Mouse (Mus musculus) megakaryocyte progenitor cell, adult 5-6 weeks (primary cell): Measurements from ENCODE around the gene Stt3a. TPM values are rescaled to one million over a fixed set of nuclear protein-coding genes. Genes with fewer than 3 reads are reported as not detected.

Experiments
- ATAC-seq: replicated peaks from 2 replicates; pipeline ENCODE4 v1.8.0; 2016; ENCODE audit warnings: mild to moderate bottlenecking, moderate TSS enrichment, inconsistent platforms; ENCODE audit not compliant: poor library complexity
- total RNA-seq, 2 experiments: library from RNA; stranded (forward) in 1 of 2; stranded (reverse) in 1 of 2; fragments of 157-497, 149-512 nt in 1 of 2; fragments of 200-1000 nt in 1 of 2; gene quantifications; 2 replicates each; pipeline versions ENCODE4 v1.2.3 to v1.2.4; 2015 to 2017

Stt3a gene
- total RNA-seq, 2 experiments from 2014 or later = 374 to 885 TPM

GRCm38 (mm10) chr9:36726131-36727033 is 41.1 kb downstream of the Stt3a start:
- peak; percentile 87 for ATAC-seq

GRCm38 (mm10) chr9:36716624-36717023 is 50.9 kb downstream of the Stt3a start:
- peak; percentile 44; the same call in 1 of the 2 replicates for ATAC-seq

GRCm38 (mm10) chr9:36707304-36707703 is 60.2 kb downstream of the Stt3a start:
- peak; percentile 44; the same call in 1 of the 2 replicates for ATAC-seq

GRCm38 (mm10) chr9:36705923-36706322 is 61.6 kb downstream of the Stt3a start:
- ATAC-seq = no peak

- ATAC-seq = no peak
Measured at GRCm38 (mm10) chr9:36694276-36694675, 73.2 kb downstream of the Stt3a start.

- ATAC-seq = no peak
Measured at GRCm38 (mm10) chr9:36692920-36693319, 74.6 kb downstream of the Stt3a start, which contains the start of gene Acrv1. Gene Acrv1 (plus strand): TSS chr9:36693220.

GRCm38 (mm10) chr9:36687329-36687728 is 80.2 kb downstream of the Stt3a start:
- ATAC-seq = 0 out of 2 replicates have a peak, but pooled peaks have one; percentile 31

- no peak for ATAC-seq
Measured at GRCm38 (mm10) chr9:36681424-36681823, 86.1 kb downstream of the Stt3a start.

Other genes starting within 250 kb of the Stt3a start
- gene Gm5615, start 225.7 kb downstream of the Stt3a start, total RNA-seq (2015) = not detected in 2 replicates
- gene Gm5615, start 225.7 kb downstream of the Stt3a start, total RNA-seq (2017) = not detected in 2 replicates
- not detected in 2 replicates for gene Gm17689, start 185.0 kb downstream of the Stt3a start, total RNA-seq (2015)
- gene Gm17689, start 185.0 kb downstream of the Stt3a start, total RNA-seq (2017) = not detected in 2 replicates
- not detected in 2 replicates for gene A630095E13Rik, start 124.3 kb downstream of the Stt3a start, total RNA-seq (2015)
- not detected in 2 replicates for gene A630095E13Rik, start 124.3 kb downstream of the Stt3a start, total RNA-seq (2017)
- not detected in 2 replicates for gene Acrv1, start 74.5 kb downstream of the Stt3a start, total RNA-seq (2015)
- not detected in 2 replicates for gene Acrv1, start 74.5 kb downstream of the Stt3a start, total RNA-seq (2017)
- 42.2 and 52.8 TPM in 2 replicates for gene Chek1, start 40.6 kb downstream of the Stt3a start, total RNA-seq (2015)
- 57.7 and 69.5 TPM in 2 replicates for gene Chek1, start 40.6 kb downstream of the Stt3a start, total RNA-seq (2017)
- 43.7 and 49.3 TPM in 2 replicates for gene Ei24, start 29.7 kb upstream of the Stt3a start, total RNA-seq (2015)
- gene Ei24, start 29.7 kb upstream of the Stt3a start, total RNA-seq (2017) = 38.9 and 51.4 TPM in 2 replicates
- not detected in 2 replicates for gene Fez1, start 54.2 kb upstream of the Stt3a start, total RNA-seq (2015)
- not detected in 2 replicates for gene Fez1, start 54.2 kb upstream of the Stt3a start, total RNA-seq (2017)